Mouse (Mus musculus): ENCODE measurements around the gene Smarcd1.

Gene Smarcd1

GRCm38 (mm10) chr15:99736675-99737074, 34.7 kb downstream of the Smarcd1 start:
- no peak for DNase-seq

GRCm38 (mm10) chr15:99740229-99740628, 38.3 kb downstream of the Smarcd1 start:
- DNase-seq = no peak

GRCm38 (mm10) chr15:99754204-99754603, 52.3 kb downstream of the Smarcd1 start:
- DNase-seq = no peak
